Mouse (Mus musculus): Measurements from ENCODE around the gene Mansc1. TPM values are rescaled to one million over a fixed set of nuclear protein-coding genes. Genes with fewer than 3 reads are reported as not detected.

The Mansc1 gene
- polyA plus RNA-seq, 1 experiment from 2014 or later, result 0.71 TPM

DNA sequence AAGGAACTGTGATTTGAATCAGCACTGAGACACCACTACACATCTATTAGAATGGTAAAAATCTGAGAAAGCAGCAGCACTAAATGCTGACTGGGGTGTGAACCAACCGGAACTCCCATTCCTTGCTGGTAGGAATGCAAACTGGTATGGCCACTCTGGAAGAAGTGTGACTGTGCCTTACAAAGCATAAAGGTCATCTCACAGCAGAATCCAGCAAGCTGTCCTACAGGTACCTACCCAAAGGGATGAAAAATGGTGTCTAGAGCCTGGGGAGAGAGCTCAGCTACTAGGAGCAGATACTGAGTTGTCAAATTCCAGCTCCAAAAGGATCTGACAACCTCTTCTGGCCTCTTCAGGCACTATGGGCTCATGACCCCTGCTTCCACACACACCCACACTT lies 5.7 kb downstream of the Mansc1 start:
- H3K27me3 ChIP-seq (ENCODE audit: control insufficient read depth, insufficient read depth, low read length), result no peaks in the 10 kb centered on the region
- ATAC-seq (ENCODE audit: low read depth), result no peak
- 90% methylated on average over 1 of the region's 1 CpGs for WGBS
- no peaks in the 10 kb centered on the region for H3K9me3 ChIP-seq (ENCODE audit: control insufficient read depth, low read length)
- H3K9ac ChIP-seq (replicated peaks; ENCODE audit: low read depth, low read length), result no peak overlapping the region
- H3K4me3 ChIP-seq (ENCODE audit: low read depth, low read length), result no peak overlapping the region
- no peak overlapping the region for H3K27ac ChIP-seq (ENCODE audit: low read depth, low read length)
- no peak overlapping the region for H3K4me2 ChIP-seq (ENCODE audit: low read depth, low read length)
- no peaks in the 10 kb centered on the region for H3K4me1 ChIP-seq (ENCODE audit: control insufficient read depth, insufficient read depth, low read length)
- H3K36me3 ChIP-seq (ENCODE audit: control insufficient read depth, insufficient read depth, low read length), result no peaks in the 10 kb centered on the region

DNA sequence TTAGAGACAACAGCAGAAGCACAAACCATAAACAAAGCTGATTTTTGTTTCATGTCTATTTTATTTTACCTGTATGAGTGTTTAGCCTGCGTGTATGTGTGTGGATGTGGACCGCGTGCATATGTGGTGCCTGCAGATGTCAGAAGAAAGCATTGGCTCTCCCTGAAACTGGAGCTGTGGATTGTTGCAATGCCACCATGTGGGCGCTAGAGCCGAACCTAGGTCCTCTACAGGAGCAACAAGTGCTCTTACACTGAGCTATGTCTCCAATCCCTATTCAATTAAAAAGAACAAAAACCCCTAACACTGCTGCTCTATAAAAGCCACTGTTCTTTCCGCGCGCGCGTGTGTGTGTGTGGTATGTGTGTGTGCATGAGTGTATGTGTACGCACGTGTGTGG lies 6.9 kb downstream of the Mansc1 start:
- no peaks in the 10 kb centered on the region for H3K36me3 ChIP-seq (ENCODE audit: control insufficient read depth, insufficient read depth, low read length)
- no peak overlapping the region for H3K4me3 ChIP-seq (ENCODE audit: low read depth, low read length)
- no peaks in the 10 kb centered on the region for H3K27me3 ChIP-seq (ENCODE audit: control insufficient read depth, insufficient read depth, low read length)
- no peaks in the 10 kb centered on the region for H3K4me1 ChIP-seq (ENCODE audit: control insufficient read depth, insufficient read depth, low read length)
- 71% methylated on average over 12 of the region's 12 CpGs for WGBS
- no peak overlapping the region for H3K27ac ChIP-seq (ENCODE audit: low read depth, low read length)
- H3K4me2 ChIP-seq (ENCODE audit: low read depth, low read length), result no peak overlapping the region
- no peak for ATAC-seq (ENCODE audit: low read depth)
- H3K9ac ChIP-seq (replicated peaks; ENCODE audit: low read depth, low read length), result no peak overlapping the region
- no peaks in the 10 kb centered on the region for H3K9me3 ChIP-seq (ENCODE audit: control insufficient read depth, low read length)

DNA sequence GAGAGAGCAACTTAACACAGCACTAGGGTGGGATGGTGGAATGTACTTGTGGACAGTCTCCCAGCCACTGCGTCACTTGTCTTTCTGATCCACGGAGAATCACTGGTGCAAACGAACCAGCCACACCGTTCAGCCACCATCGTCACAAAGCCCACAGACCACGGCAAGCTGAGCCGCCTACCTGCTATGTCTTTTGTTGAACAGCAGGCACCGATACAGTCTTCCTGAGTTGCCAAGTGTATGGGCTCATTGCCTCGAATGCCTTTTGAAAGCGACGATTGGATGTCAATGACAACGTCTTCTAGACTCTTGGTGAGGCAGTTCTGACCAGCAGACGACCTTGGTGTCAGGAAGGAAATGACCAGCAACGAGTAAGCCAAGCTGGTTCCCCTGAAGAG lies 10.7 kb downstream of the Mansc1 start:
- Histone ChIP-seq H3K9ac (replicated peaks; ENCODE audit: low read depth, low read length) (no peak overlapping the region), H3K4me2 (ENCODE audit: low read depth, low read length) (no peak overlapping the region), H3K27ac (ENCODE audit: low read depth, low read length) (no peak overlapping the region), H3K4me1 (ENCODE audit: control insufficient read depth, insufficient read depth, low read length) (no peaks in the 10 kb centered on the region), H3K4me3 (ENCODE audit: low read depth, low read length) (no peak overlapping the region), H3K9me3 (ENCODE audit: control insufficient read depth, low read length) (no peaks in the 10 kb centered on the region), H3K36me3 (ENCODE audit: control insufficient read depth, insufficient read depth, low read length) (no peaks in the 10 kb centered on the region), H3K27me3 (ENCODE audit: control insufficient read depth, insufficient read depth, low read length) (no peaks in the 10 kb centered on the region)
- no peak for ATAC-seq (ENCODE audit: low read depth)
- WGBS, result 85% methylated on average over 14 of the region's 14 CpGs

DNA sequence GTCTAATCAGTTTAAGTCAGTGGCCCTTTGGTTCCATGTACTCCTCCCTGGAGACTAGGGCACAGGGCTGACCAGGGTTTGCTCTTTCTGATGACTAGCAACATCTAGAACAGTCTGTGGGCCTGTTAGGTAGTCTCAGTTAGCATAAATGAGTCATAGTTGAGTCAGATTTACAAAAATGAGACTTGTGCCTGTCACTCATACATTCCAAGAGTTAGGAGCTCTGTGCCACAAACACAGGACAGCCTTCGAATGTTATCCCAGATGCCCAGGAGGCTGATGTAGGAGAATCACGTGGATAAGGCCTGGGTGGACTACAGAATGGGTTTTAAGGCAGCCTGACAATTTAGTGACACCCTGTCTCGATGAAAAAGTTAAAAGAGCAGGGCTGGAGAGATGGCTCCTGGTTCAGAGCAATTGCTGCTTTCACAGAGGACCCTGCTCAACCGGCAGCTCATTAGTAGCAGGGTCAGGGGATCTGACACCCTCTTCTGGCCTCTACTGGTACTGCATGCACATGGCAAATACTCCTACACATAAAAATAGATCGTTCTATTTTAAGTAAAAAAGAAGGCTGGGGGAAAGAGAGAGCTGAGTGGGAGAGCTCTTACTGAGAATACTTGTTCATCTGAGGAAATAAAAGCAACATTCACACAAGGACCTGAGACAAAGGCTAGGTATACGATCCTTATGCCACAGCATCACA lies 11.3 kb downstream of the Mansc1 start:
- Histone ChIP-seq H3K27me3 (ENCODE audit: control insufficient read depth, insufficient read depth, low read length) (no peaks in the 10 kb centered on the region), H3K9me3 (ENCODE audit: control insufficient read depth, low read length) (no peaks in the 10 kb centered on the region), H3K9ac (replicated peaks; ENCODE audit: low read depth, low read length) (no peak overlapping the region), H3K4me3 (ENCODE audit: low read depth, low read length) (no peak overlapping the region), H3K27ac (ENCODE audit: low read depth, low read length) (no peak overlapping the region), H3K4me2 (ENCODE audit: low read depth, low read length) (no peak overlapping the region), H3K4me1 (ENCODE audit: control insufficient read depth, insufficient read depth, low read length) (no peaks in the 10 kb centered on the region), H3K36me3 (ENCODE audit: control insufficient read depth, insufficient read depth, low read length) (no peaks in the 10 kb centered on the region)
- WGBS, result 64% methylated on average over 6 of the region's 6 CpGs
- ATAC-seq (ENCODE audit: low read depth), result no peak

DNA sequence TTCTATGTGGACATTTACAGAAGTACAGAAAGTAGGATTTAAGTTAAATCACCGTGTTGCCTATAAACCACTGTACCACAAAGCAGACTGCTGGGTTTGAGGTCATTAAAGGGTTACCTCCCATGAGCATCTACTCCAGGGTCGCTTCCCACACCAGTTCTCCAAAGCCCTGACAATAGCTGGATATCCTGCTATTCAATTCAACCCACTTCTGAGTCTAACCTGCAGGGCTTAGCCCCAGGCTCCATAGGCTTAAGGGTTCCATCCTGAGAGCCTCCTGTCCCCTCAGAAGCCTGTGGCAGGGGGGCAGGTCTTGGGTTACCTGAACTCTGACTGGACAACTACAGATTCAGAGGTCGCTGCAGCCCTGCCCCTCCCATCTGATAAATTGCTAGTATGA lies 12.2 kb downstream of the Mansc1 start:
- H3K9ac ChIP-seq (replicated peaks; ENCODE audit: low read depth, low read length), result no peak overlapping the region
- H3K9me3 ChIP-seq (ENCODE audit: control insufficient read depth, low read length), result no peaks in the 10 kb centered on the region
- no peak overlapping the region for H3K27ac ChIP-seq (ENCODE audit: low read depth, low read length)
- no peaks in the 10 kb centered on the region for H3K36me3 ChIP-seq (ENCODE audit: control insufficient read depth, insufficient read depth, low read length)
- WGBS, result 65% methylated on average over 3 of the region's 3 CpGs
- no peaks in the 10 kb centered on the region for H3K4me1 ChIP-seq (ENCODE audit: control insufficient read depth, insufficient read depth, low read length)
- H3K27me3 ChIP-seq (ENCODE audit: control insufficient read depth, insufficient read depth, low read length), result no peaks in the 10 kb centered on the region
- H3K4me2 ChIP-seq (ENCODE audit: low read depth, low read length), result no peak overlapping the region
- no peak overlapping the region for H3K4me3 ChIP-seq (ENCODE audit: low read depth, low read length)
- no peak for ATAC-seq (ENCODE audit: low read depth)

DNA sequence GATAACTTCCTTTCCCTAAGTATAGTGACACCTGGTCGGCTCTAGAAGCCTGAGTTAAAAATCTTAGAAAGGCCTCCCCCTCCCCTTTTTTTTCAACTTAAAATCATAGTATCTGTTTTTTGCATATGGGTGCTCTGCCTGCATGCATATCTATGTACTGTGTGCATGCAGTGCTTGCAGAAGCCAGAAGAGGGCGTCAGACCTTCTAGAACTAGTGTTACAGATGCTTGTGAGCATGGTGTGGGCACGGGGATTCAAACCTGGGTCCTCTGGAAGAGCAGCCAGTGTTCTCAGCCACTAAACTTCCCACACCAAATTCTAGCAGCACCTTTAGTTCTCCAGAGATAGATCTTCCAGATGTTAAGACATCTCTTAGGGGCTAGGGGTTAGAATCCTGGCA lies 14.7 kb downstream of the Mansc1 start:
- H3K4me2 ChIP-seq (ENCODE audit: low read depth, low read length), result no peak overlapping the region
- 63% methylated on average over 3 of the region's 3 CpGs for WGBS
- no peaks in the 10 kb centered on the region for H3K27me3 ChIP-seq (ENCODE audit: control insufficient read depth, insufficient read depth, low read length)
- no peak overlapping the region for H3K9ac ChIP-seq (replicated peaks; ENCODE audit: low read depth, low read length)
- no peak overlapping the region for H3K4me3 ChIP-seq (ENCODE audit: low read depth, low read length)
- no peak overlapping the region for H3K27ac ChIP-seq (ENCODE audit: low read depth, low read length)
- no peaks in the 10 kb centered on the region for H3K9me3 ChIP-seq (ENCODE audit: control insufficient read depth, low read length)
- H3K36me3 ChIP-seq (ENCODE audit: control insufficient read depth, insufficient read depth, low read length), result no peaks in the 10 kb centered on the region
- ATAC-seq (ENCODE audit: low read depth), result no peak
- no peaks in the 10 kb centered on the region for H3K4me1 ChIP-seq (ENCODE audit: control insufficient read depth, insufficient read depth, low read length)

DNA sequence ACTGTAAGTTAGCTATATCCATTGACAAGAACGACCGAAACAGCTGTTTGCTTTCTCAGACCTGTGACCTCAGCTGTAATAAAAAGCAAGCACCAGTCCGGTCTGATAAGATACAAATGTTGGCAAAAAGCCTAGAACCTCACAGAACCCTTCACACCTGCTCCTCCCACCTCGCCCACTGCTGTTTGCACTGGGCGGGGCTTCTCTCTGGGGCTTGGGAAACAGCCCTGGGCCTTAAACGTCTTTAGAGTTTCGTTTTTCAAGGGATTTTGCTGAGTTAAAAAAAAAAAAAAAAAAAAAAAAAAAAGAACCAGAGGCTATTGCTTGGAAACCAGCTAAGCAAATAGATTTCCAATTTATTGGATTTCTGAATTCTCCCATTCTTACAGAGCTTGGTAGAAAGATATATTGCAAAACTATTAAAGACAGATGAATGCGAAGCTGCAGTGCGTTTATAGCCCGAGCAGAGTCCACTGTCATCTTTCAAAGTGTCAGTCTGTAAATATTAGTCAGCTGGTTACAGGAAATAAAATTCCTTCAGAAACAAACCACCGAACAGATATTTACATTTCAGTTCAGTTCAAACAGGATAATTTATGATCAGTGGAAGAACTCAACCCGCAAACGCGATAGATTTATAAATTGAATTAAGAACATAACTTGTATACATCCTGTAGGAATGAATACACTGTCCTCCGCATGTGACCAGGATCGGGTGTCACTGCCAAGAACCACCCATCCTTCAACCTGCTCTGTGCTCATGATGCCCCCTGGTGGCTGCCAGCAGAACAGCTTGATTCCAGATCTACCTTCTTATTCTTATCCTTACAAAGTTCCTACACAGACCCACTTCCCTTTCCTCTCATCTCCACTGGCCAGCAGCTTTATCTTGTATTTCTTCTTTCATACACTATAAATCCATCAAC lies 17.3 kb downstream of the Mansc1 start:
- Histone ChIP-seq H3K27me3 (ENCODE audit: control insufficient read depth, insufficient read depth, low read length) (no peaks in the 10 kb centered on the region), H3K4me2 (ENCODE audit: low read depth, low read length) (no peak overlapping the region), H3K4me3 (ENCODE audit: low read depth, low read length) (no peak overlapping the region), H3K27ac (ENCODE audit: low read depth, low read length) (no peak overlapping the region), H3K36me3 (ENCODE audit: control insufficient read depth, insufficient read depth, low read length) (no peaks in the 10 kb centered on the region), H3K4me1 (ENCODE audit: control insufficient read depth, insufficient read depth, low read length) (no peaks in the 10 kb centered on the region), H3K9ac (replicated peaks; ENCODE audit: low read depth, low read length) (no peak overlapping the region), H3K9me3 (ENCODE audit: control insufficient read depth, low read length) (no peaks in the 10 kb centered on the region)
- 21% methylated on average over 16 of the region's 16 CpGs for WGBS
- peak; percentile 79; the same call in 1 of the 2 replicates for ATAC-seq (ENCODE audit: low read depth)

DNA sequence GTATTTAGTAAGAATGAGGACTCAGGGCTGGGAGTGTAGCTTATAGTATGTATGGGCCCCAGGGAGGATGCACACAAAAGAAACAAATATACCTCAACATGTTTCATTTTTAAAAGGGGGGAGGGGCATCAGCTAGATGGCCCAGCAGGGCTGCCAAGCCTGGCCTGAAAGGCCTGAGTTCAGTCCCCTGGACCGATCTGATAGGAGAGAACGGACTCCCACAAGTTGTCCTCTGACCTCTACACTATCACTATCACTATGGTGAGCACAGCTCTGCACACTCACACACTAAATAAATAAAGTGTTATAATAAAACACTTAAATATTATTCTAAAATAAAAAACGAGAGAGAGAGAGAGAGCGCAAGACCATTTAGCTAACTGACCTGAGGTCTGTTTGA lies 18.0 kb downstream of the Mansc1 start:
- H3K4me1 ChIP-seq (ENCODE audit: control insufficient read depth, insufficient read depth, low read length), result no peaks in the 10 kb centered on the region
- no peak overlapping the region for H3K4me3 ChIP-seq (ENCODE audit: low read depth, low read length)
- no peaks in the 10 kb centered on the region for H3K9me3 ChIP-seq (ENCODE audit: control insufficient read depth, low read length)
- H3K9ac ChIP-seq (replicated peaks; ENCODE audit: low read depth, low read length), result no peak overlapping the region
- no peaks in the 10 kb centered on the region for H3K27me3 ChIP-seq (ENCODE audit: control insufficient read depth, insufficient read depth, low read length)
- no peaks in the 10 kb centered on the region for H3K36me3 ChIP-seq (ENCODE audit: control insufficient read depth, insufficient read depth, low read length)
- no peak overlapping the region for H3K4me2 ChIP-seq (ENCODE audit: low read depth, low read length)
- H3K27ac ChIP-seq (ENCODE audit: low read depth, low read length), result no peak overlapping the region
- no peak for ATAC-seq (ENCODE audit: low read depth)
- 86% methylated on average over 4 of the region's 4 CpGs for WGBS

DNA sequence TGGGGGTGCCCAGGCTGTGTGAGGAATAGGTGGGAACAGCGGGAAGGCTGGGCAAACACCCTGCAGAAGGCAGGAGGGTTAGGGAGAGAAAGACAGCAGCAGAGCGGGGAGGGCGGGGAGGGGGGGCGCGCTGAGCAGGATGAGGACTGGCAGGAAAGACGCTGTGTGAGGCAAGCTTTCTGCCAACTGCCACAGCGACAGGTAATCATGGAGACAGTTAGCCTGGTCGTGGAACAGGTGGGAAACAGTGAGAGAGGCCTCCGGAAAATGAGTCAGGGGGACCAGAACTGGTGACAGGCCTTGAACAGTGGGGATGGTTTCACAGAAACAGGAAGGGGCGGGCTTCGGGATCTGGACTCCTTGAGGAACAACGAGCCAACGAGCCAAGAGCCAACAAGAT lies 20.4 kb downstream of the Mansc1 start:
- H3K4me1 ChIP-seq (ENCODE audit: control insufficient read depth, insufficient read depth, low read length), result no peaks in the 10 kb centered on the region
- H3K4me2 ChIP-seq (ENCODE audit: low read depth, low read length), result no peak overlapping the region
- H3K4me3 ChIP-seq (ENCODE audit: low read depth, low read length), result no peak overlapping the region
- H3K36me3 ChIP-seq (ENCODE audit: control insufficient read depth, insufficient read depth, low read length), result no peaks in the 10 kb centered on the region
- no peak for ATAC-seq (ENCODE audit: low read depth)
- no peak overlapping the region for H3K27ac ChIP-seq (ENCODE audit: low read depth, low read length)
- no peak overlapping the region for H3K9ac ChIP-seq (replicated peaks; ENCODE audit: low read depth, low read length)
- no peaks in the 10 kb centered on the region for H3K9me3 ChIP-seq (ENCODE audit: control insufficient read depth, low read length)
- 84% methylated on average over 13 of the region's 13 CpGs for WGBS
- H3K27me3 ChIP-seq (ENCODE audit: control insufficient read depth, insufficient read depth, low read length), result no peaks in the 10 kb centered on the region
